Mouse (Mus musculus) embryonic facial prominence, embryonic 10.5 days (tissue): ENCODE results near the gene Gipc2. TPM values are rescaled to one million over a fixed set of nuclear protein-coding genes. Genes with fewer than 3 reads are reported as not detected.

ENCODE experiments used
- DNase-seq: peaks from one replicate; pipeline ENCODE4 v3.0.0-alpha.2; 2017; ENCODE audit warnings: low spot score
- H3K27ac ChIP-seq: fragments of 300-500 bp; sonication (generic); replicated peaks from 2 replicates; pipeline ENCODE4 v1.5.1; 2016; ENCODE audit warnings: mild to moderate bottlenecking
- H3K27me3 ChIP-seq: fragments of 300-500 bp; sonication (generic); replicated peaks from 2 replicates; pipeline ENCODE4 v1.6.1; 2016; ENCODE audit warnings: low read depth, mild to moderate bottlenecking; ENCODE audit not compliant: poor library complexity, severe bottlenecking
- H3K36me3 ChIP-seq: fragments of 300-500 bp; sonication (generic); replicated peaks from 2 replicates; pipeline ENCODE4 v1.6.1; 2016; ENCODE audit warnings: mild to moderate bottlenecking, moderate library complexity
- H3K4me1 ChIP-seq: fragments of 300-500 bp; sonication (generic); 2 replicates; pipeline ENCODE4 v1.6.1; 2016
- H3K4me3 ChIP-seq: fragments of 300-500 bp; sonication (generic); 2 replicates; pipeline ENCODE4 v1.5.1; 2016; ENCODE audit warnings: mild to moderate bottlenecking, moderate library complexity
- H3K9me3 ChIP-seq: fragments of 300-500 bp; sonication (generic); 2 replicates; pipeline ENCODE4 v1.6.1; 2016; ENCODE audit warnings: mild to moderate bottlenecking
- WGBS: fragments of 180-500 bp; shearing (Covaris S2); methylation state at CpG from one replicate; pipeline ENCODE4 v1.1.7; 2016; 5-methylcytosine and 5-hydroxymethylcytosine counted together
- polyA plus RNA-seq: library from polyadenylated mRNA; unstranded; fragments of >200 nt; fragmentation: Nextera tagmentation; extraction: Ambion mirVana; gene quantifications from 2 replicates; pipeline ENCODE4 v1.2.1, GENCODE M21; 2016

The Gipc2 gene
- polyA plus RNA-seq, 1 experiment from 2014 or later, result 3.6 TPM

DNA sequence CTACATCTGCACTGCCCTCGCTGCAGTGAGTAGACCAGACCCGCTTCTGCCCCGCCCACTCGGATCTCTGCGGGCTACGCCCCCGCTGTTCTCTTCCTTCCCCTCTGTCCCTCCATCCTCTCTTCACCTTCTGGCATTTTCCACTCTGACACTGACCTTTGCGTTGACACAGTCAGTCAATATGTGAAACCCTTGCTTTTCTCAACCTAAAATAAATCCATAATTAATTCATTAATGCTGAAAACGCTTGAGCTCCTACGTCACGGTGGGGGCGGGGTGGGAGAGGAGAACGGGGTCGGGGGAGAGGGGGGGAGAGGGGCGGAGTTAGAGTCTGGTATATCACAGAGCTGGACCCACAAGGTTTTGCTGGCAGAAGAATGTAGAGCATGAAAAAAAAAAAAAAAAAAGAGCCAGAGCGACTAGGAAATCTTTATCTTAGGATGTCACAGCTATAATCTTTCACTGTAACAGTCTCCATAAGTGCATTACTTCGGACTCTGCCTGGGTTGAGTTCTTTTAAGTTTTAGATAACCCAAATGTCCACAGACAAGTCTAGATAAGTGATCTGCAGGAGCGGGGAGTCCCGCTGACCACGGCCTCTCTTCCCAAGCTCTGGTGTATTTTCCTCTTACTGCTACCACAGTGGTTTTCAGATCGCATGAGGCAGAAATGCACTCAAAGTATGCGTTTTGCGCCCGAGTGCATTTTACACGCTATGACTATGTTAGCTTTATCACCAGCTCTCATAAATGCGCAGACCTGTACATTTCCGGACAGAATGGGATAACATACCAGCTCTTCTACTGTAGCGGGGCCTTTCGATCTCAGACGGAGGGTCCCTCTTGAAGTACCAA is 58.7 kb downstream of the Gipc2 start:
- WGBS, result 25% methylated on average over 30 of the region's 30 CpGs
- H3K27ac ChIP-seq, result peak overlapping the region; percentile 30; the same call in 1 of the 2 replicates
- H3K4me3 ChIP-seq, result peak overlapping the region; percentile 55
- no peaks in the 10 kb centered on the region for H3K9me3 ChIP-seq
- no peaks in the 10 kb centered on the region for H3K36me3 ChIP-seq
- H3K4me1 ChIP-seq, result peaks cover 63% of the 10 kb centered on the region
- peaks cover 44% of the 10 kb centered on the region for H3K27me3 ChIP-seq
- DNase-seq, result peak; percentile 74

DNA sequence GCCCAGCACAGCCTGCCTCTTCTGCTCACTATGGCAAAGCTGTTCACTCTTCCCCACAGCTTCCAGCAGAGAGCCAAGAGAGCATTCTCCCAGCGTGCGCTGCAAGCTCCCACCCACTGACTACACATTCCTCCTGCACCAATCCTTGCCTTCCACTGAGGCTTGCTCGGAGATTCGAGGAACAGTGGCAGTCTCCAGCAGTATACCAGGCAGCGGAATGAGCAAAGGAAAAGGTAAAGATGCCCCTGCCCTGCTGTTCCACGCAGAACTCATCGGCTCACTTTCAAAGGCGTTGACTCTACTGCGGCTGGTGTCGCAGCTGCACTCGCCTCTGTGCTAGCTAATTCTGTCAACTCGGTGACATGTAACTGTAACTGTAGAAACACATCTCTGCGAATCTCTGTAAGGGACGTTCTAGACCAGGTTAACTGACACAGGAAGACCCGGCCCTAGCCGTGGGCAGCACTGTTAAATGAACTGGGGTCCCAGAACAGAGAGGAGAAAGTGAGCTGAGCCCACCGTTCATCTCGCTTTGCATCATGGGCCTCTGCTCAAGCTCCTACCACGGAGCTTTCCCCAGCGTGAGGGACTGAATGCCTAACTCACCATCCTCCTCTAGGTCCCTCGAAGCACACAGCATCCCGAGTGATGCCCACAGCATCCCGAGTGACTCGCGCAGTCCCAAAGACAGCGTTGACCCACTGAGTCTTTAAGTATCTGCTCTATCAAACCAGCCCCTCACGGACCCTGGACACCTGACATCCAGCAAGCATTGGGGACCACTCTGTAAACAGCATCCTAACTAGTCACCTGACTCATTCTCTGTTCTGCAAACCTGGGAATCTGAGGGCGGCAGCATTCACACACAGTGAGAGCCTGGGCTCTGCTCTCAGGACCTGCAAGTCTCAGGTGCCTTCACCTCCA is 59.5 kb downstream of the Gipc2 start:
- peak; percentile 45 for DNase-seq
- Histone ChIP-seq H3K9me3 (0 out of 2 replicates have a peak, but pooled peaks cover under 1% of the 10 kb centered on the region), H3K4me1 (peaks cover 62% of the 10 kb centered on the region)

DNA sequence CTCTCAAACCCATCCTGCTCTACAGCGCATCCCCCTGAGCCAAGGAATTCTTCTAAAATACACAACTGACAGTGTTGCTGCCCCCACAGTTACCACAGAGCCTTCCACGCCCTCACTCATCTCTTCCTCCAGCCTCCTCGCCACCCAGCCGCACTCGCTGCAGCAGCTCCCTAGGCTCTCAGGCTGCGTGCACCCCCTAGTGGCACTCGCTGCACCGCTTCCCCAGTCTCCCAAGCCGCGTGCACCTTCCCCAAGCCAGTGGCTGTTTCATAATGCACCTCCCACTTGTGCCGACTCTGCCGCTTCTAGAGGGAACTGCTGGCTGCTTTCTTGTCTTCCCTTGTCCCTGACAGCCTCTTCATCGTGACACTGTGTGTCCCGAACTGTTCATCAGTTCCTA is 60.7 kb downstream of the Gipc2 start:
- WGBS, result 2% methylated on average over 14 of the region's 14 CpGs
- H3K27me3 ChIP-seq, result peaks cover 38% of the 10 kb centered on the region
- no peak overlapping the region for H3K27ac ChIP-seq
- 0 out of 2 replicates have a peak, but pooled peaks cover 3% of the 10 kb centered on the region for H3K9me3 ChIP-seq
- H3K4me3 ChIP-seq, result peak overlapping the region; percentile 39
- H3K4me1 ChIP-seq, result peaks cover 53% of the 10 kb centered on the region
- peak; percentile 89 for DNase-seq
- no peaks in the 10 kb centered on the region for H3K36me3 ChIP-seq

More for the DNA sequence above, 59.5 kb downstream of the Gipc2 start:
- H3K27ac ChIP-seq, result no peak overlapping the region
- 2% methylated on average over 28 of the region's 28 CpGs for WGBS
- peaks cover 44% of the 10 kb centered on the region for H3K27me3 ChIP-seq
- H3K4me3 ChIP-seq, result peak overlapping the region; percentile 55
- no peaks in the 10 kb centered on the region for H3K36me3 ChIP-seq

DNA sequence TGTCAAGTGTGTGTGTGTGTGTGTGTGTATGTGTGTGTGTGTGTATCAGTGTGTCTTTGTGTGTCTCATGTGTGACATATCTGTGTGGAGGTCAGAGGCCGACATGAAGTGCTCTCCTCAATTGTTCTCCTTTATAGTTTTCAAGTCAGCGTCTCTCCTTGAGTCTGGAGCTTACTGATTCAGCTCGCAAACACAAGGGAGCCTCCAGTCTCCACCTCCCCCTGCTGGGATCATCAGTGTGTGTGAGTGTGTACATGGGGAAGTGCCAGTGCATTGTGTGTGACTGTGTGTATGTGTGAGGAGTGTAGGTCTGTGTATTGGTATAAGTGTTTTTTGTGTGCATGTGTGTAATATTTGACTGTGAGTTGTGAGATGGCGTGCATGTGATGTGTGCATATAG is 62.6 kb downstream of the Gipc2 start:
- Histone ChIP-seq H3K27me3 (peaks cover 25% of the 10 kb centered on the region), H3K4me3 (no peak overlapping the region), H3K4me1 (peaks cover 41% of the 10 kb centered on the region), H3K27ac (no peak overlapping the region), H3K9me3 (0 out of 2 replicates have a peak, but pooled peaks cover 3% of the 10 kb centered on the region), H3K36me3 (no peaks in the 10 kb centered on the region)
- no peak for DNase-seq
- 93% methylated on average over 4 of the region's 4 CpGs for WGBS

DNA sequence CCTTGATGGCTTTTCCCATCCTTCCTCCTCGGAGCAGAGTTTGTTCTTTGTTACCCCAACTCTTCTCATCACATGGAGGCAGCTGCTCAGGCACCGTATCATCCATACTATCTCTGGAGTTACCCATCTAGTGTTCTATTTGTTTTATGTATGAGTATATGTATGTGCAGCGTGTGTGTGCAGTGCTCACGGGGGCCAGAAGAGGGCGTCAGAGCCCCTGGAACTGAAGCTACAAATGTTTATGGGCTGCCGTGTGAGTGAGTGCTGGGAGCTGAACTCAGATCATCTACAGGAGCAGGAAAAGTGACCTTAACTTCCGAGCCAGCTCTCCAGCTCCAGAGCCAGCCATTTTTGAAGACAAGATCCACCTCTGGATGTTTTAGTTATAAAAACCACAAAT is 64.6 kb downstream of the Gipc2 start:
- Histone ChIP-seq H3K4me3 (no peak overlapping the region), H3K4me1 (peaks cover 23% of the 10 kb centered on the region), H3K27ac (no peak overlapping the region), H3K27me3 (peaks cover 19% of the 10 kb centered on the region), H3K9me3 (0 out of 2 replicates have a peak, but pooled peaks cover 3% of the 10 kb centered on the region), H3K36me3 (no peaks in the 10 kb centered on the region)
- no peak for DNase-seq
- 94% methylated on average over 7 of the region's 7 CpGs for WGBS

DNA sequence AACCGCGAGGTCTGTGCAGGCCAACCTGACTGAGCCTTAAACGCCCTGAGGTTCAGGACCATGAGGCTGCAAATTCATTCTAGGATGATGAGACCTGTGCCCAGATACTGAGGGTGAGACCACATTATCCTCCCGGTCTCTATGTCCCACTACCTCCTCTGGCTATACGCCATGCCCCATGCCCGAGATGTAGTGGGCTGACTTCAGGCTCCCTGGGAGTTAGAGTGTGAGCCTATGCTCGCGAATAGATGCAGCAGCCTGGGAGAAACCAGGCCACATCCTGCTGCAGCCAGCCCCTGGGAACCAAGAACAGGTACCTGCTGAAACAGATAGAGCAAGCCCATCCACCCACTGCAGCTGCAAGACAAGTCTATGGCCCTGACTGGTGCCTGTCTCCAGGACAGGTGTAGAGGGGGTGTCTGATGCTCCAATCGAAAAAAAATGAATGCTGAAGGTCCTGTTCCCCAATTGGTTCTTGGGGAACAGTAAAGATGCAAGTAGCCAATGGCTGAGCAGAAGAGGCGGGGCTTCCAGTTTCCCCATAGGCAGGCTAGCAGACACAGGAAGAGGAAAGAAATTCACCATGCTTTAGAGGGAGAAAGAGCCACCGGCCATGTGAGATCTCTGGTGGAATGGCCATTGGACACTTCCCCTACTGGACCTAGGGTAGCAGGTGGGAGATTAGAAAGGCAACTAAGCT is 65.8 kb downstream of the Gipc2 start:
- WGBS, result 46% methylated on average over 11 of the region's 11 CpGs
- Histone ChIP-seq H3K9me3 (0 out of 2 replicates have a peak, but pooled peaks cover 3% of the 10 kb centered on the region), H3K36me3 (no peaks in the 10 kb centered on the region), H3K4me1 (peaks cover 11% of the 10 kb centered on the region), H3K27ac (no peak overlapping the region), H3K27me3 (peaks cover 7% of the 10 kb centered on the region), H3K4me3 (peak overlapping the region; percentile 25; the same call in 1 of the 2 replicates)
- peak; percentile 29 for DNase-seq

DNA sequence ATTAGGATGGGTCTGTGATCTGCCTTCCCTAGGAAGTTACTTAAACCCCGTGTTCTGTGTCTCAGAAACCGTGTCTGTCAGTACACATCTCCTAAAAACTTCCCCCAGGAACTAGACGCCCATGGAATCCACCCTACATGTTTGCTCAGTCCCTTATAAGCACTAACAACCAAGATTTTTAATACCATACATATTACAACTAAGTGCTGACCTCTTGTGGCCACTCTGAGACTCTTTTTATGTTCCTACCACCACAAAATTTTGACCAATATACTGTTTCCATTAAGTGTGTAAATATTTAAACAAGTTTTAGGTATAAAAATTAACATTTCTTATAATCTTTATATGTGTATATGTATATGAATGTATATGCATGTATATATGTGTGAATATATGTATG is 71.0 kb downstream of the Gipc2 start:
- WGBS, result 13% methylated on average over 3 of the region's 3 CpGs
- no peaks in the 10 kb centered on the region for H3K9me3 ChIP-seq
- H3K4me3 ChIP-seq, result no peak overlapping the region
- no peak for DNase-seq
- H3K4me1 ChIP-seq, result peaks cover 10% of the 10 kb centered on the region
- H3K27ac ChIP-seq, result no peak overlapping the region
- H3K27me3 ChIP-seq, result peaks cover 12% of the 10 kb centered on the region
- H3K36me3 ChIP-seq, result no peaks in the 10 kb centered on the region

DNA sequence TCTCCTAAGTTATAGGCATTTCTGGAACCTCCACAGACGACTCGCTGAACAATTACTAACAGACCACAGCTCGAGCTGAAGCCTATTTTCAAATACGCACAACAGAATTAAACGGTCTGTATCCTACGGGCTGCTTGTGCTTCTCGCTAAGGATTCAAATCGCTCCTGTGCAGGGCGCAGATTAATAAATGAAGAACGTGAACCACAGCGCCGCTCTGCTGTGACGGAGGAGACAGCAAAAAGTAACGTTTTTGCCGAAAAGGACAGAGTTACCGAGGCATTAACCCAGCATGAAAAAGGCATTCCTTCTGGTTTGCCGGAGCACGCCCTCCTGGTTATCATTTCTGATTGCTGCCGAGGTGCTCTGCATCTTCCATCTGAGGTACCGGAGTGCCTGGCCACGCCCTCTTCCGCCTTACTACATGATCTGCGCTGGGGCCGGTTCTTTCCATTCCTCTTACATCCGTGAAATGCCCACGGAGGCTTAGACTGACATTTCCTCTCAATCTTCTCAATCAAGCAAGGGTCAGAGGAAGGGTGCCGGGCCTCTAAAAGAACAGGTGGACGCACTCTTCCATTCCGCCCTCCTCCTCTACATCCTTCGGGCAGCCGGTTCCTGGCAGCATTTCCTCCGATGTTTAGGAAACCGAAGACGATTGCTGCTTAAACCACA is 73.5 kb downstream of the Gipc2 start:
- no peaks in the 10 kb centered on the region for H3K36me3 ChIP-seq
- H3K9me3 ChIP-seq, result no peaks in the 10 kb centered on the region
- WGBS, result 47% methylated on average over 34 of the region's 34 CpGs
- peak overlapping the region; percentile 48 for H3K4me3 ChIP-seq
- no peak for DNase-seq
- H3K4me1 ChIP-seq, result peaks cover 5% of the 10 kb centered on the region; the same call in 1 of the 2 replicates
- H3K27me3 ChIP-seq, result peaks cover 12% of the 10 kb centered on the region
- H3K27ac ChIP-seq, result no peak overlapping the region

DNA sequence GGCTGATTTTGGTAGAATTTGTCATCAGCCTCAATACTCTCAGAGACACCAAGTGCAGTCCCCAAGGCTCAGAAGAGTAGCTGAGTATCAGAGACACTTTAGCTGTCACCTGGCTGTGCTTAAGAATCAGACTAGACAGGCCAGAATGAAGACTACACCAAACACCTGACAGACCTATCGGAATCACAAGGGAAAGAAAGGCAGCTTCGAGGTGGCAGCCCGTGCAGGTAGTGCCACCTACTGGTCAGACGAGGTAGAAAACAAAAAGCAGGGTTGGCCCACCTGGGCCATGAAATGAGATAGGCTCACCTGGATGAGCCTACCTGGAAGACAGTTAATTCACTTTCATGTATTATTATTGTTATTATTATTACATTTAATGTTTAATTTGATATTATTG is 76.9 kb downstream of the Gipc2 start:
- peak; percentile 64 for DNase-seq
- Histone ChIP-seq H3K4me3 (no peak overlapping the region), H3K36me3 (no peaks in the 10 kb centered on the region), H3K9me3 (no peaks in the 10 kb centered on the region), H3K4me1 (peaks cover 5% of the 10 kb centered on the region; the same call in 1 of the 2 replicates), H3K27ac (no peak overlapping the region), H3K27me3 (peaks cover 11% of the 10 kb centered on the region)
- WGBS, result 8% methylated on average over 4 of the region's 4 CpGs

DNA sequence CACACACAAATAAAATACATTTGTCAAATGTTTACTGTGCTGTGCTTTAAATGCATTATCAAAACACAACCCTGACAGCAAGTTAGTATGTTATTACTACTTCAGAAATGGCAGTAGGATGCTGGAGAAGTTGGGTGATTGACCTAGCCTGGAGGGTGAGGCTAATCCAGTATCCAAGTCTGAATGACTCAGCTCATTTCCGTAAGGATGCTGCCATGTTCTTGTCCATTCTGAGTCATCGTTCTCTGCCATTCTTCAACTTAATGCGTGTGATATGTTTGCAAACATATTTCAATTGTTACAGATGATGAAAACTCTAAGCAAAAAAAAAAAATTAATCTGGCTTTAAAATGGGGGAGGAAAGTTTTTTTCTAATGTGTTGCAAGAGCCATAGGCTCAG is 84.6 kb downstream of the Gipc2 start:
- H3K4me3 ChIP-seq, result no peak overlapping the region
- H3K9me3 ChIP-seq, result no peaks in the 10 kb centered on the region
- no peaks in the 10 kb centered on the region for H3K4me1 ChIP-seq
- DNase-seq, result no peak
- H3K27ac ChIP-seq, result no peak overlapping the region
- 95% methylated on average over 3 of the region's 3 CpGs for WGBS
- H3K27me3 ChIP-seq, result no peaks in the 10 kb centered on the region
- no peaks in the 10 kb centered on the region for H3K36me3 ChIP-seq

DNA sequence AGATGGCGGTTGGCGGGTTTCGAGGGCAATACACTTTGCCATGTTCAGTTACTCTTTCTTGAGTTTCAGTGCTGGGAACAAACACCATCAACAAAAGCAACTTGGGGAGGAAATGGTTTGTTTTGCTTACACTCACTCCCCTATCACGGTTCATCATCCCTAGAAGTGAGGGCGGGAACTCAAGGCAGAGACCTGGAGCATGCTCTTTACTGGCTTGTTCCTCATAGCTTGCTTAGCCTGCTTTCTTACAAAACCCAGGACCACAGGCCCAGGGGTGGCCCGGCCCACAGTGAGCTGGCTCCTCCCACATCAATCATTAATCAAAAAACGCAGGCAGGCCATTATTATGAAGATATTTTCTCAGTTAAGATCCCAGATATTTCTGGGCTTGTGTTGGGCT is 89.9 kb downstream of the Gipc2 start:
- no peak overlapping the region for H3K27ac ChIP-seq
- H3K4me1 ChIP-seq, result no peaks in the 10 kb centered on the region
- WGBS, result 84% methylated on average over 7 of the region's 7 CpGs
- no peaks in the 10 kb centered on the region for H3K27me3 ChIP-seq
- H3K4me3 ChIP-seq, result no peak overlapping the region
- no peak for DNase-seq
- H3K36me3 ChIP-seq, result no peaks in the 10 kb centered on the region
- no peaks in the 10 kb centered on the region for H3K9me3 ChIP-seq
